Mouse (Mus musculus) small intestine, adult 2 months (tissue): ENCODE results near the gene St3gal4.
A peak's percentile ranks its signal among the peaks of the same experiment; 100 is the strongest.

Experiments used
- CTCF ChIP-seq: fragments of 200-500 bp; IDR thresholded peaks from 2 replicates; pipeline ENCODE4 v1.5.1; 2012; ENCODE audit warnings: low read depth, mild to moderate bottlenecking, control low read depth, inconsistent platforms, low read length, moderate library complexity, mixed read lengths; ENCODE audit not compliant: insufficient replicate concordance, insufficient read length; ENCODE audit errors: extremely low read depth
- POLR2A ChIP-seq: fragments of 200-500 bp; IDR thresholded peaks from 2 replicates; pipeline ENCODE4 v1.6.1; 2012; ENCODE audit warnings: low read depth, mild to moderate bottlenecking, control low read depth, inconsistent platforms, low read length, moderate library complexity

DNA sequence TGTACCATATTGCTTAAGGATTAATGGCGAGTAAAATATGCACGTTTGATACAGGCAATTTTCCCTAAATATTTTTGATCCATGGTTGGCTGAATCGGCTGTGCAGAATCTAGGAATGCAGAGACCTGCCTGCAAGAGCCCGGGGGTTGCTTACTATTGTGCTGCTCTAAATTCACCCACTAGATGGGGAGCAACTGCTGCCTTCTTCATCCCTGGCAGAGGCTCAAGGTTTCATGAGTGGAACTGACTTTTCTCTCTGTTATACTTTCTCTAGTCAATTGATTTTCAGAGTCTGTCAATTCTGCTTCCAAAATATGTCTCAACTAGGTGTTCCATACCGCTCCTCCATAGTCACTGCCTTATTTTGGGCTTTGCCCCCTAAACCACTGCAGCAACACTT is 88.2 kb downstream of the St3gal4 start:
- TF ChIP-seq POLR2A (no peak), CTCF (peak; percentile 19; the same call in 1 of the 2 replicates)
